Mouse (Mus musculus) WW6 (cell line): ENCODE results near the gene Mpp3.
"Not testable (repeated sequence)": the region's sequence is repeated elsewhere in the genome, so short reads cannot be mapped to it uniquely, and the experiment has no call there.

Experiments
- DNase-seq: peaks from one replicate; pipeline ENCODE4 v3.0.0-alpha.2; 2013; ENCODE audit warnings: low read depth, low spot score

Gene Mpp3

GRCm38 (mm10) chr11:102011510-102011909, 16.8 kb downstream of the Mpp3 start:
- no peak for DNase-seq

- no peak for DNase-seq
Observed at GRCm38 (mm10) chr11:102010140-102010539, 18.1 kb downstream of the Mpp3 start.

GRCm38 (mm10) chr11:102008954-102009637, 19.2 kb downstream of the Mpp3 start:
- DNase-seq = no peak

- no peak for DNase-seq
Observed at GRCm38 (mm10) chr11:102008372-102008771, 19.9 kb downstream of the Mpp3 start.

GRCm38 (mm10) chr11:102006688-102007087, 21.6 kb downstream of the Mpp3 start:
- no peak for DNase-seq

- no peak for DNase-seq
Observed at GRCm38 (mm10) chr11:102006271-102006670, 22.0 kb downstream of the Mpp3 start.

- DNase-seq = no peak
Observed at GRCm38 (mm10) chr11:102004251-102004650, 24.0 kb downstream of the Mpp3 start.

- no peak for DNase-seq
Observed at GRCm38 (mm10) chr11:101999466-101999865, 28.8 kb downstream of the Mpp3 start.

GRCm38 (mm10) chr11:101998258-101998657, 30.0 kb downstream of the Mpp3 start:
- DNase-seq = no peak

GRCm38 (mm10) chr11:101995938-101996337, 32.3 kb downstream of the Mpp3 start:
- no peak for DNase-seq

- DNase-seq = no peak
Observed at GRCm38 (mm10) chr11:101994100-101994499, 34.2 kb downstream of the Mpp3 start.

- no peak for DNase-seq
Observed at GRCm38 (mm10) chr11:101992411-101992810, 35.9 kb downstream of the Mpp3 start.

GRCm38 (mm10) chr11:101991813-101992212, 36.4 kb downstream of the Mpp3 start:
- DNase-seq = no peak

GRCm38 (mm10) chr11:101990244-101990643, 38.0 kb downstream of the Mpp3 start:
- DNase-seq = no peak

GRCm38 (mm10) chr11:101986913-101987312, 41.3 kb downstream of the Mpp3 start, which contains the start of gene Dusp3:
Dusp3 (minus strand) TSS chr11:101987013.
- DNase-seq = no peak

GRCm38 (mm10) chr11:101985990-101986389, 42.3 kb downstream of the Mpp3 start:
- peak; percentile 74 for DNase-seq

GRCm38 (mm10) chr11:101985450-101985849, 42.8 kb downstream of the Mpp3 start:
- DNase-seq = not testable (repeated sequence)

- peak; percentile 83 for DNase-seq
Observed at GRCm38 (mm10) chr11:101984054-101985025, 43.9 kb downstream of the Mpp3 start, which contains the start of gene Cfap97d1. Cfap97d1 (plus strand) TSS chr11:101984279.

- DNase-seq = no peak
Observed at GRCm38 (mm10) chr11:101983431-101983921, 44.8 kb downstream of the Mpp3 start.

- DNase-seq = no peak
Observed at GRCm38 (mm10) chr11:101982981-101983411, 45.3 kb downstream of the Mpp3 start.

- DNase-seq = no peak
Observed at GRCm38 (mm10) chr11:101981850-101982249, 46.4 kb downstream of the Mpp3 start.

- DNase-seq = no peak
Observed at GRCm38 (mm10) chr11:101980603-101981157, 47.6 kb downstream of the Mpp3 start.
